Mouse (Mus musculus): ENCODE measurements around the gene Gm17124. TPM values are rescaled to one million over a fixed set of nuclear protein-coding genes. Genes with fewer than 3 reads are reported as not detected.
"Not testable (repeated sequence)": the region's sequence is repeated elsewhere in the genome, so short reads cannot be mapped to it uniquely, and the experiment has no call there.

Gene Gm17124
- polyA plus RNA-seq (2015; fragmentation: Nextera tagmentation; extraction: Ambion mirVana) = not detected in 2 replicates

GRCm38 (mm10) chr14:42599782-42600181 is at the start of gene Gm17124:
Gm17124 (minus strand) TSS chr14:42599882.
- H3K4me3 ChIP-seq (ENCODE audit: low read length); ATAC-seq (replicated peaks; ENCODE audit: extremely low read depth, insufficient read depth, low FRiP score); H3K27me3 ChIP-seq (ENCODE audit: control insufficient read depth, insufficient read depth, low read length); H3K9ac ChIP-seq (ENCODE audit: low read length); H3K4me1 ChIP-seq (ENCODE audit: control insufficient read depth, insufficient read depth, low read length); H3K9me3 ChIP-seq (replicated peaks; ENCODE audit: control insufficient read depth, low read length); H3K4me2 ChIP-seq (ENCODE audit: low read depth, low read length); H3K36me3 ChIP-seq (ENCODE audit: control insufficient read depth, insufficient read depth); H3K27ac ChIP-seq (ENCODE audit: low read length): not testable (repeated sequence)
- no CpG with 5 or more reads among the region's 3 CpGs for WGBS

- WGBS = 60% methylated on average over 1 of the region's 2 CpGs
- H3K4me3 ChIP-seq (ENCODE audit: low read length); H3K4me1 ChIP-seq (ENCODE audit: control insufficient read depth, insufficient read depth, low read length); H3K36me3 ChIP-seq (ENCODE audit: control insufficient read depth, insufficient read depth); ATAC-seq (replicated peaks; ENCODE audit: extremely low read depth, insufficient read depth, low FRiP score); H3K27me3 ChIP-seq (ENCODE audit: control insufficient read depth, insufficient read depth, low read length); H3K9me3 ChIP-seq (replicated peaks; ENCODE audit: control insufficient read depth, low read length); H3K9ac ChIP-seq (ENCODE audit: low read length); H3K27ac ChIP-seq (ENCODE audit: low read length); H3K4me2 ChIP-seq (ENCODE audit: low read depth, low read length): not testable (repeated sequence)
These were observed 42.1 kb upstream of the Gm17124 start, which contains the start of gene Gm3633 for GRCm38 (mm10) chr14:42641817-42642216. Gm3633 (minus strand) TSS chr14:42641917.

Small RNA genes lying within 50 kb of the gene (microRNA-seq; reads per million reads assigned to microRNA genes)
- not detected for gene Gm23620
- not detected for gene Gm25228

Other genes starting within 250 kb of the Gm17124 start
- not detected in 2 replicates for gene Gm8005, start 160.2 kb downstream of the Gm17124 start, polyA plus RNA-seq (2015; fragmentation: Nextera tagmentation; extraction: Ambion mirVana)
- not detected in 2 replicates for gene Gm8011, start 136.0 kb downstream of the Gm17124 start, polyA plus RNA-seq (2015; fragmentation: Nextera tagmentation; extraction: Ambion mirVana)
- gene Gm8020, start 97.5 kb downstream of the Gm17124 start, polyA plus RNA-seq (2015; fragmentation: Nextera tagmentation; extraction: Ambion mirVana) = not detected in 2 replicates
- gene Gm8024, start 75.6 kb downstream of the Gm17124 start, polyA plus RNA-seq (2015; fragmentation: Nextera tagmentation; extraction: Ambion mirVana) = not detected in 2 replicates
- gene Gm3633, start 42.0 kb upstream of the Gm17124 start, polyA plus RNA-seq (2015; fragmentation: Nextera tagmentation; extraction: Ambion mirVana) = not detected in 2 replicates
- gene Gm10378, start 56.1 kb upstream of the Gm17124 start, polyA plus RNA-seq (2015; fragmentation: Nextera tagmentation; extraction: Ambion mirVana) = not detected in 2 replicates
- gene Gm3015, start 168.9 kb upstream of the Gm17124 start, polyA plus RNA-seq (2015; fragmentation: Nextera tagmentation; extraction: Ambion mirVana) = not detected in 2 replicates
- not detected in 2 replicates for gene Gm10377, start 198.1 kb upstream of the Gm17124 start, polyA plus RNA-seq (2015; fragmentation: Nextera tagmentation; extraction: Ambion mirVana)